Mouse (Mus musculus) intestine, postnatal 0 days (tissue): ENCODE measurements around the gene Tmem132c. TPM values are rescaled to one million over a fixed set of nuclear protein-coding genes. Genes with fewer than 3 reads are reported as not detected.

ENCODE experiments used
- ATAC-seq: fragments of 200-750 bp; cut with Nextera tagmentation; 2 replicates; pipeline ENCODE4 v1.8.0; 2017; ENCODE audit warnings: mild to moderate bottlenecking, moderate TSS enrichment, moderate library complexity
- H3K27ac ChIP-seq: fragments of 300-500 bp; sonication (generic); 2 replicates; pipeline ENCODE4 v1.5.1; 2014; ENCODE audit warnings: mild to moderate bottlenecking, low read depth, low read length, moderate library complexity
- H3K27me3 ChIP-seq: fragments of 300-500 bp; sonication (generic); replicated peaks from 2 replicates; pipeline ENCODE4 v1.6.1; 2014; ENCODE audit warnings: low read length, mixed read lengths; ENCODE audit not compliant: control insufficient read depth, insufficient read depth
- H3K36me3 ChIP-seq: fragments of 300-500 bp; sonication (generic); 2 replicates; pipeline ENCODE4 v1.6.1; 2014; ENCODE audit warnings: mild to moderate bottlenecking, moderate library complexity; ENCODE audit not compliant: control insufficient read depth, insufficient read depth
- H3K4me1 ChIP-seq: fragments of 300-500 bp; sonication (generic); replicated peaks from 2 replicates; pipeline ENCODE4 v1.6.1; 2014; ENCODE audit warnings: antibody characterized with exemption, low read length, mixed read lengths; ENCODE audit not compliant: control insufficient read depth, insufficient read depth
- H3K4me2 ChIP-seq: fragments of 300-500 bp; sonication (generic); replicated peaks from 2 replicates; pipeline ENCODE4 v1.6.1; 2014; ENCODE audit warnings: low read depth, mild to moderate bottlenecking, moderate library complexity
- H3K4me3 ChIP-seq: fragments of 300-500 bp; sonication (generic); 2 replicates; pipeline ENCODE4 v1.5.1; 2014; ENCODE audit warnings: low read depth, low read length
- H3K9ac ChIP-seq: fragments of 300-500 bp; sonication (generic); 2 replicates; pipeline ENCODE4 v1.6.1; 2014; ENCODE audit warnings: mild to moderate bottlenecking, low read depth, low read length
- H3K9me3 ChIP-seq: fragments of 300-500 bp; sonication (generic); 2 replicates; pipeline ENCODE4 v1.6.1; 2016; ENCODE audit warnings: mixed run types; ENCODE audit not compliant: control insufficient read depth
- CTCF ChIP-seq: sonication (generic); IDR thresholded peaks from 2 replicates; pipeline ENCODE4 v1.5.1; 2016; ENCODE audit warnings: low read depth, mild to moderate bottlenecking, control low read depth, antibody characterized with exemption, moderate library complexity
- WGBS: fragments of 180-500 bp; shearing (Covaris S2); extraction: QIAGEN DNeasy Blood & Tissue Kit; methylation state at CpG from one replicate; pipeline ENCODE4 v1.1.7; 2014; 5-methylcytosine and 5-hydroxymethylcytosine counted together
- polyA plus RNA-seq: library from polyadenylated mRNA; unstranded; fragments of >200 nt; fragmentation: Nextera tagmentation; extraction: Ambion mirVana; gene quantifications from 2 replicates; pipeline ENCODE4 v1.2.1, GENCODE M21; 2015

Gene Tmem132c
- polyA plus RNA-seq, 1 experiment from 2014 or later = 0.18 TPM

DNA sequence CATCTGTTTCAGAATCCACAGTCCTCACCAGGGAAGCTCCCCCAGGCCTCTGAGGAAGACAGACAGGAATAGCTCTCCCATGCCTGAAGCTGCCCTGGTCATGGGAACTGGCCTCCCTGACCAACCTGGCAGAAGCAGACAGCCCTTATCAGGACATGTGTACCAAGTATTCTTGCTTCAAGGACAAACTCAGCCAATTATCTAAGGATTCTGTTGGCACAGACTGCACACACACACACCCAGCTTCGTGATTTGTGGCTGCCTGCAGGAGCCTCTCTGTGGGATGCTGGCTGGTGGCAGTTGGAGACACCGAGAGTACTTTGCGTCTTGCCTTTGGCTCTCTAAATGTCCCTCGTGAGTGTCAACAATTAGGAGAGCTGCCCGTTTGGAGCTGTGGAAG is 226.5 kb downstream of the Tmem132c start:
- H3K4me3 ChIP-seq = no peak overlapping the region
- H3K9ac ChIP-seq = no peak overlapping the region
- no peaks in the 10 kb centered on the region for H3K9me3 ChIP-seq
- no peak overlapping the region for H3K27ac ChIP-seq
- TF ChIP-seq CTCF = no peak
- H3K4me2 ChIP-seq = no peak overlapping the region
- no peaks in the 10 kb centered on the region for H3K27me3 ChIP-seq
- no peaks in the 10 kb centered on the region for H3K4me1 ChIP-seq
- ATAC-seq = no peak
- H3K36me3 ChIP-seq = no peaks in the 10 kb centered on the region
- 39% methylated on average over 5 of the region's 5 CpGs for WGBS

DNA sequence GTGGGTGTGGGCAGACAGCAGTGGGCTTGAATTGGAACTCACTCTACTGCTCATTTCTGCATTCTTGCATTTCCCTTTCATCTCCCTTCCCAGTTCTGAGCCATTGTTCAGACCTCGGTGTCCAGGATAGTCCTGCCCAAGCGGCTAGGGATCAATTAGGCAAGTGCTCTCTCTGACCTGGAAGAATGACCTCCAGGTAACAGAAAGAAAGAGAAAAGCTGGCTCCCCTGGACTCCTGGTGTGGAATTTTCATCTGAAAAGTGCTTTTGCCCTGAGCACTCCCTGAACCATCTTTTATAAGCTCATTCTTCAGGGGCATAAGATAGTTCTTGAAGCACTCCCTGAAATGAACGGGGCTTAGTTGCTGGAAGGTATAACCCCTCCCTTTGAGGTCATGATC is 228.7 kb downstream of the Tmem132c start:
- H3K36me3 ChIP-seq = no peaks in the 10 kb centered on the region
- H3K4me1 ChIP-seq = no peaks in the 10 kb centered on the region
- 62% methylated on average over 3 of the region's 3 CpGs for WGBS
- no peaks in the 10 kb centered on the region for H3K9me3 ChIP-seq
- no peaks in the 10 kb centered on the region for H3K27me3 ChIP-seq
- no peak for TF ChIP-seq CTCF
- H3K4me3 ChIP-seq = no peak overlapping the region
- no peak overlapping the region for H3K9ac ChIP-seq
- H3K27ac ChIP-seq = no peak overlapping the region
- ATAC-seq = no peak
- no peak overlapping the region for H3K4me2 ChIP-seq

DNA sequence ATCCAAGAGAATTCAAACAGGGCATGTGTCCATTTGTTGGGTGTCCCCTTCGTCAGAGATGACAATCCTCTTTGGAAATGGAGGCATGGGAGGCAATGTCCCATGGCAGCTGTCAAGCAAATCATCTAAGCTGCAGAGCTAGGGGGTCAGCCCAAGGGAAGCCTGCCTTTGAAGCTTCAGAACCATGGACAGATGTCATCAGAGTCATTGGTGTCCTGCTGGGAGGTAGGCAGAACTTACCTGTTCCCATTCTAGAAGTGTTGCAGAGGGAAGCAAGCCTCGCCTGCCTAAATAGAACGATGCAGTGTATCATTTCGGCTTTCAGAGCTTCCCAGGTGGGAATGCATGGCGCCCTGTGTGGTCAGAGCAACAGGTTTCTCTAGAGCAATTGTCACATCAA is 230.3 kb downstream of the Tmem132c start:
- H3K27me3 ChIP-seq = no peaks in the 10 kb centered on the region
- no peak for TF ChIP-seq CTCF
- H3K4me3 ChIP-seq = no peak overlapping the region
- H3K9ac ChIP-seq = no peak overlapping the region
- H3K4me2 ChIP-seq = no peak overlapping the region
- H3K27ac ChIP-seq = no peak overlapping the region
- WGBS = 42% methylated on average over 5 of the region's 5 CpGs
- ATAC-seq = no peak
- no peaks in the 10 kb centered on the region for H3K36me3 ChIP-seq
- H3K4me1 ChIP-seq = no peaks in the 10 kb centered on the region
- no peaks in the 10 kb centered on the region for H3K9me3 ChIP-seq

DNA sequence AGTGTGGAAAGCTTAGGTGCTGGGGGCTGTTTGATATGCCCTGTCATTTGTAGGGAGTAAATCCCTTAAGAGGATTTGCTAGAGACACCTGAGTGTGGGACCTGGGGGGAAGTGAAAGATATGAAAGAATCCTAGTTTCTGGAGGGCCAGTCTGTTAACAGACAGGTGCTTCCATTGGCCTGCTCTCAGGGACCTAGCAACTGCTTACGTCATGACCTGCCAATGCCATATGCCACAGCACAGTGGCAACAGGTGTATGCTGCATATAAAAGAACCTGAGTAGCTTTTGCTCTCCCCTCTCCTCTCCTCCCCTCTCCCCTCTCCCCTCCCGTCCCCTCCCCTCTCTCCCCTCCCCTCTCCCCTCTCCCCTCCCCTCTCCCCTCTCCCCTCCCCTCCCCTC is 232.1 kb downstream of the Tmem132c start:
- 54% methylated on average over 1 of the region's 2 CpGs for WGBS
- Histone ChIP-seq H3K9ac (no peak overlapping the region), H3K27me3 (no peaks in the 10 kb centered on the region), H3K9me3 (no peaks in the 10 kb centered on the region), H3K4me3 (no peak overlapping the region), H3K27ac (no peak overlapping the region), H3K4me2 (no peak overlapping the region), H3K36me3 (no peaks in the 10 kb centered on the region), H3K4me1 (no peaks in the 10 kb centered on the region)
- no peak for ATAC-seq
- TF ChIP-seq CTCF = no peak

DNA sequence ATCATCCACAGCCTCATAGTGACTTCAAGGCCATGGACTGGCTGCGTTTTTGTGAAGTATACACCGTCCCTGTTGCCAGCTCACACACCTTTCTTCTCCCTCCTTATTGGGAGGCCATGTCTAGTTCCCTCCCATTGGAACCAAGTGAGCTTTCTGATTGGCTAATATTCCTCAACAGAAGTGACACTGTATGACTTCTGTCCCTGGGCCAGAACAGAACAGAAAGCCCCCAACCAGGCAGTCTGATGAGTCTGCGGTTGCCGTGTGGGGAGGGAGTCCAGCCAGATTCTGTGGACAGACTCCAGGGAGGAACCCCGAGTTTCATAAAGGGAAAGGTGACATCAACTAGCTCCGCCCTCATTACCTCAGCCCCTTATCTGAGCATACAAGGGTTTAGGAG is 233.2 kb downstream of the Tmem132c start:
- Histone ChIP-seq H3K9ac (no peak overlapping the region), H3K36me3 (no peaks in the 10 kb centered on the region), H3K4me1 (no peaks in the 10 kb centered on the region), H3K27me3 (no peaks in the 10 kb centered on the region), H3K4me2 (no peak overlapping the region), H3K4me3 (no peak overlapping the region), H3K27ac (no peak overlapping the region), H3K9me3 (no peaks in the 10 kb centered on the region)
- no peak for ATAC-seq
- TF ChIP-seq CTCF = no peak
- WGBS = 86% methylated on average over 6 of the region's 6 CpGs

DNA sequence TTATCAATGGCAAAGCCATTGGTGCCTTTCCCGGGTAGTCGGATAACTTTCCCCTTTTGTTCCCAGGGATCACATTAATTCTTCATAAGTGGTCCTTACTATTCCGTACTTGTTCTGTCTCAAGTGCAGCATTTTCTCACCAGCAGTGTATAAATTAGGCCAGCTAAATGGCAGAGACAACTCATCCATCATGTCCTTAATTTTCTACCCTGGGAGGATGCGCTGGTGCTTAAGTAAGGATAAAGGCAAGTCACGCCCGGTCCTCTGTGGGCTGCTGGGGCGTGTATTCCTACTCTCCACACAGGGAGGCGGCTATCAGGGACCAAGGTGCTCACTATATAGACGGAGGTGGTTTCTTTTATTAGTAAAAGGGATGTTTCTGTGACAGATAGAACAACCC is 236.2 kb downstream of the Tmem132c start:
- H3K4me1 ChIP-seq = no peaks in the 10 kb centered on the region
- ATAC-seq = no peak
- TF ChIP-seq CTCF = no peak
- no peak overlapping the region for H3K4me2 ChIP-seq
- H3K27ac ChIP-seq = no peak overlapping the region
- WGBS = 36% methylated on average over 9 of the region's 9 CpGs
- no peaks in the 10 kb centered on the region for H3K9me3 ChIP-seq
- H3K27me3 ChIP-seq = no peaks in the 10 kb centered on the region
- H3K4me3 ChIP-seq = no peak overlapping the region
- H3K36me3 ChIP-seq = no peaks in the 10 kb centered on the region
- no peak overlapping the region for H3K9ac ChIP-seq

DNA sequence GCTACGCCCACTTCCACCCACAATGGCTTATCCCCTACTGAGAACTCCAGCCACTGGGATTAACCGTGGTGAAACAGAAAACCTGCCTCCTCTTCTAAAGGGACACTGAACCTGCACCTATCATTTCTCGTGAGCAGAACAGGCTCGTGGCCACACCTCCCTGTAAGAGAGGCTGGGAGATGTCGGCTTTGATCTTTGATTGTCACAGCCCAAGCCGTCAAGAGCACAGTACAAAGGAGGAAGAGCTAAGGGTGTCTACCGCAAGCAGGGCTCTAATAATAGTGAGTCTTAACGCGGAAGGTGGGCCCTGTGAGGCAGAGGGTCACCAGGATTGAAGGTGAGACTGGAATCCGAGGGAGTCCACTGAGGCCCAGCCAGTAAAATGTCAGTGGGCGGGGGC is 236.7 kb downstream of the Tmem132c start:
- no peak for ATAC-seq
- H3K27me3 ChIP-seq = no peaks in the 10 kb centered on the region
- 19% methylated on average over 11 of the region's 11 CpGs for WGBS

More for the DNA sequence above, 236.7 kb downstream of the Tmem132c start:
- no peaks in the 10 kb centered on the region for H3K9me3 ChIP-seq
- no peaks in the 10 kb centered on the region for H3K4me1 ChIP-seq
- H3K4me2 ChIP-seq = no peak overlapping the region
- H3K36me3 ChIP-seq = no peaks in the 10 kb centered on the region
- no peak overlapping the region for H3K27ac ChIP-seq
- no peak overlapping the region for H3K4me3 ChIP-seq
- no peak for TF ChIP-seq CTCF
- H3K9ac ChIP-seq = no peak overlapping the region
